Mouse (Mus musculus) cortical plate, adult 2 months (tissue): Measurements from ENCODE around the gene Slc13a1. TPM values are rescaled to one million over a fixed set of nuclear protein-coding genes. Genes with fewer than 3 reads are reported as not detected.

Experiments used
- H3K27ac ChIP-seq: fragments of 200-500 bp; 2 replicates; pipeline ENCODE4 v1.5.1; 2012; ENCODE audit warnings: low read length, control low read depth, inconsistent platforms; ENCODE audit not compliant: insufficient read depth
- H3K4me1 ChIP-seq: fragments of 200-500 bp; 2 replicates; pipeline ENCODE4 v1.6.1; 2011; ENCODE audit warnings: low read length; ENCODE audit not compliant: control insufficient read depth, insufficient read depth
- H3K4me3 ChIP-seq: fragments of 200-500 bp; 2 replicates; pipeline ENCODE4 v1.5.1; 2011; ENCODE audit warnings: mild to moderate bottlenecking, low read length, control low read depth; ENCODE audit not compliant: insufficient read depth
- CTCF ChIP-seq: fragments of 200-500 bp; IDR thresholded peaks from 2 replicates; pipeline ENCODE4 v1.5.1; 2011; ENCODE audit warnings: mild to moderate bottlenecking, control low read depth, low read length; ENCODE audit not compliant: insufficient read depth; ENCODE audit errors: extremely low read depth
- POLR2A ChIP-seq: fragments of 200-500 bp; IDR thresholded peaks from 2 replicates; pipeline ENCODE4 v1.6.1; 2011; ENCODE audit warnings: mild to moderate bottlenecking, low read length, control low read depth; ENCODE audit not compliant: insufficient read depth; ENCODE audit errors: extremely low read depth
- polyA plus RNA-seq: library from polyadenylated mRNA; depleted of rRNA; stranded (reverse); fragments of >200 nt; gene quantifications from 2 replicates; pipeline ENCODE4 v1.2.3, GENCODE M21; 2012; rRNA removed

Slc13a1 gene
- polyA plus RNA-seq, 1 experiment, result not detected

- TF ChIP-seq CTCF, result no peak
- no peak for TF ChIP-seq POLR2A
- no peak overlapping the region for H3K4me3 ChIP-seq
These were observed 67.2 kb downstream of the Slc13a1 start for GRCm38 (mm10) chr6:24100705-24101104.

GRCm38 (mm10) chr6:24097400-24097799 is 70.5 kb downstream of the Slc13a1 start:
- no peak overlapping the region for H3K4me3 ChIP-seq
- TF ChIP-seq POLR2A (no peak), CTCF (no peak)
- no peak overlapping the region for H3K27ac ChIP-seq
- H3K4me1 ChIP-seq, result no peaks in the 10 kb centered on the region

More at GRCm38 (mm10) chr6:24100705-24101104, 67.2 kb downstream of the Slc13a1 start:
- Histone ChIP-seq H3K27ac (no peak overlapping the region), H3K4me1 (no peaks in the 10 kb centered on the region)

GRCm38 (mm10) chr6:24076089-24076488 is 91.8 kb downstream of the Slc13a1 start:
- TF ChIP-seq CTCF, result no peak
- no peak for TF ChIP-seq POLR2A
- no peaks in the 10 kb centered on the region for H3K4me1 ChIP-seq

GRCm38 (mm10) chr6:24072804-24073203 is 95.1 kb downstream of the Slc13a1 start:
- H3K4me1 ChIP-seq, result no peaks in the 10 kb centered on the region
- TF ChIP-seq POLR2A (no peak), CTCF (no peak)
- no peak overlapping the region for H3K4me3 ChIP-seq
- no peak overlapping the region for H3K27ac ChIP-seq

More at GRCm38 (mm10) chr6:24076089-24076488, 91.8 kb downstream of the Slc13a1 start:
- Histone ChIP-seq H3K27ac (no peak overlapping the region), H3K4me3 (no peak overlapping the region)

- no peak overlapping the region for H3K27ac ChIP-seq
- H3K4me1 ChIP-seq, result no peaks in the 10 kb centered on the region
- H3K4me3 ChIP-seq, result no peak overlapping the region
- TF ChIP-seq CTCF (no peak), POLR2A (no peak)
These were observed 108.1 kb downstream of the Slc13a1 start for GRCm38 (mm10) chr6:24059754-24060153.

GRCm38 (mm10) chr6:24055086-24055485 is 112.8 kb downstream of the Slc13a1 start:
- Histone ChIP-seq H3K27ac (no peak overlapping the region), H3K4me1 (no peaks in the 10 kb centered on the region), H3K4me3 (no peak overlapping the region)
- no peak for TF ChIP-seq POLR2A
- TF ChIP-seq CTCF, result no peak

GRCm38 (mm10) chr6:24054086-24054710 is 113.7 kb downstream of the Slc13a1 start:
- no peak overlapping the region for H3K4me3 ChIP-seq
- no peaks in the 10 kb centered on the region for H3K4me1 ChIP-seq
- H3K27ac ChIP-seq, result no peak overlapping the region
- TF ChIP-seq CTCF, result no peak
- TF ChIP-seq POLR2A, result no peak

GRCm38 (mm10) chr6:24047014-24047770 is 120.7 kb downstream of the Slc13a1 start:
- Histone ChIP-seq H3K4me3 (no peak overlapping the region), H3K4me1 (no peaks in the 10 kb centered on the region), H3K27ac (no peak overlapping the region)
- TF ChIP-seq POLR2A (no peak), CTCF (no peak)

GRCm38 (mm10) chr6:24043496-24043895 is 124.4 kb downstream of the Slc13a1 start:
- Histone ChIP-seq H3K4me3 (no peak overlapping the region), H3K4me1 (no peaks in the 10 kb centered on the region), H3K27ac (no peak overlapping the region)
- TF ChIP-seq CTCF (no peak), POLR2A (no peak)

Other genes with a start within 250 kb of the Slc13a1 start
- gene Tas2r118, start 198.0 kb downstream of the Slc13a1 start, polyA plus RNA-seq, result not detected in 2 replicates